Mouse (Mus musculus) limb, embryonic 15.5 days (tissue): ENCODE results near the gene Lrp2. TPM values are rescaled to one million over a fixed set of nuclear protein-coding genes. Genes with fewer than 3 reads are reported as not detected.

Experiments
- ATAC-seq: fragments of 200-750 bp; cut with Nextera tagmentation; 2 replicates; pipeline ENCODE4 v1.8.0; 2017; ENCODE audit warnings: low read depth, moderate TSS enrichment; ENCODE audit not compliant: insufficient number of reproducible peaks, low FRiP score, low TSS enrichment
- H3K27ac ChIP-seq: fragments of 300-500 bp; sonication (generic); 2 replicates; pipeline ENCODE4 v1.5.1; 2015; ENCODE audit warnings: moderate library complexity, mild to moderate bottlenecking, inconsistent platforms
- H3K27me3 ChIP-seq: fragments of 300-500 bp; sonication (generic); 2 replicates; pipeline ENCODE4 v1.6.1; 2015; ENCODE audit warnings: inconsistent platforms
- H3K36me3 ChIP-seq: fragments of 300-500 bp; sonication (generic); 2 replicates; pipeline ENCODE4 v1.6.1; 2015; ENCODE audit warnings: inconsistent platforms
- H3K4me1 ChIP-seq: fragments of 300-500 bp; sonication (generic); 2 replicates; pipeline ENCODE4 v1.6.1; 2015; ENCODE audit warnings: inconsistent platforms
- H3K4me2 ChIP-seq: fragments of 300-500 bp; sonication (generic); 2 replicates; pipeline ENCODE4 v1.6.1; 2015; ENCODE audit warnings: mild to moderate bottlenecking, inconsistent platforms
- H3K4me3 ChIP-seq: fragments of 300-500 bp; sonication (generic); 2 replicates; pipeline ENCODE4 v1.5.1; 2015; ENCODE audit warnings: mild to moderate bottlenecking, inconsistent platforms
- H3K9ac ChIP-seq: fragments of 300-500 bp; sonication (generic); 2 replicates; pipeline ENCODE4 v1.6.1; 2015; ENCODE audit warnings: inconsistent platforms
- H3K9me3 ChIP-seq: fragments of 300-500 bp; sonication (generic); 2 replicates; pipeline ENCODE4 v1.6.1; 2016; ENCODE audit warnings: inconsistent platforms
- WGBS: fragments of 180-500 bp; shearing (Covaris S2); methylation state at CpG from one replicate; pipeline ENCODE4 v1.1.7; 2015; 5-methylcytosine and 5-hydroxymethylcytosine counted together
- polyA plus RNA-seq: library from polyadenylated mRNA; unstranded; fragments of >200 nt; fragmentation: Nextera tagmentation; extraction: Ambion mirVana; gene quantifications from 2 replicates; pipeline ENCODE4 v1.2.1, GENCODE M21; 2015

Lrp2 gene
- polyA plus RNA-seq, 1 experiment from 2014 or later, result not detected

GRCm38 (mm10) chr2:69556686-69557085 is 29.2 kb downstream of the Lrp2 start:
- H3K4me1 ChIP-seq, result no peaks in the 10 kb centered on the region
- 32% methylated on average over 7 of the region's 7 CpGs for WGBS
- no peak for ATAC-seq
- no peak overlapping the region for H3K4me3 ChIP-seq
- H3K36me3 ChIP-seq, result no peaks in the 10 kb centered on the region
- H3K9ac ChIP-seq, result no peak overlapping the region
- no peak overlapping the region for H3K4me2 ChIP-seq
- no peaks in the 10 kb centered on the region for H3K9me3 ChIP-seq
- H3K27ac ChIP-seq, result no peak overlapping the region
- H3K27me3 ChIP-seq, result peaks cover 15% of the 10 kb centered on the region; the same call in 1 of the 2 replicates

DNA sequence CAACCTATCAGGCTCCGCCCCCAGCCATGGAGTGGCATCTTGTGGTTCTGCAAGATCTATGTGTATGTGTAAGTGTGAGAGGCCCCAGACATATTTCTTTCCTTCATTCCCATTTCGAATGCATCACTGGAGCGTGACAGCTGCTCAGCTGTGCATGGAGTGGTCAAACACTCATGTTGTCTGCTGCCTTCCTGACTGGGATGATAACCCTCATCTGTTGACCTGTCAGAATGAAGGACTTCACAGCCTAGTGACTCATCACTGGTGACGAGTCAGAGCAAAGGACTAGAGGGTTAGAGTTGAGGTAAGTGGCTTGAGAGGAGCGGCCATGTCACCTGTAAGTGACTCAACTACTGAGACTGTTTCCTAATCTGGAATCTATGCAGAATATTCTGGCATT is 34.2 kb downstream of the Lrp2 start:
- 76% methylated on average over 5 of the region's 5 CpGs for WGBS
- ATAC-seq, result no peak
- Histone ChIP-seq H3K9me3 (no peaks in the 10 kb centered on the region), H3K9ac (no peak overlapping the region), H3K36me3 (no peaks in the 10 kb centered on the region), H3K4me3 (no peak overlapping the region), H3K27me3 (no peaks in the 10 kb centered on the region), H3K4me2 (no peak overlapping the region), H3K4me1 (no peaks in the 10 kb centered on the region), H3K27ac (no peak overlapping the region)

- H3K9ac ChIP-seq, result no peak overlapping the region
- no peaks in the 10 kb centered on the region for H3K9me3 ChIP-seq
- WGBS, result 77% methylated on average over 11 of the region's 11 CpGs
- no peaks in the 10 kb centered on the region for H3K4me1 ChIP-seq
- no peak overlapping the region for H3K27ac ChIP-seq
- no peak for ATAC-seq
- H3K36me3 ChIP-seq, result no peaks in the 10 kb centered on the region
- H3K4me3 ChIP-seq, result no peak overlapping the region
- no peak overlapping the region for H3K4me2 ChIP-seq
- no peaks in the 10 kb centered on the region for H3K27me3 ChIP-seq
Observed at GRCm38 (mm10) chr2:69546823-69547222, 39.0 kb downstream of the Lrp2 start.

DNA sequence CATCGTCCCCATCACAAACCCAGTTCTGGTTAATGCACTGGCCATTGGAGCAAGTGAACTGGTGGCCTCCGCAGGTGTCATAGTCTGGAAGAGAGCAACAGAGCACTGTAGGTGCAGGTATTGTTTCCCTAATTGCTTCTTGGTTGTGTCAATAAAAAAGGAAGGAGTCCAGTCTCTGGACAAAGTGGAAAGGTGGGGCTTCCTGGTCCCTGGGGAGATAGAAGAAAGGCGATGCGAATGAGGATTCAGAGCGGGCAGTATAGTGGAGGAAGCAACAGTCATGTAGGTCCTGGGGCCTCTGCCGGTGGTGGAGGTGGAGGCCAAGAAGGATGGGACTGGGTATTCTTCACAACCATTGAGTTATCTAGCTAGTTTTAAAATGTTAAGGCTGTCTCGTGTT is 49.8 kb downstream of the Lrp2 start:
- Histone ChIP-seq H3K27me3 (no peaks in the 10 kb centered on the region), H3K4me2 (no peak overlapping the region), H3K36me3 (no peaks in the 10 kb centered on the region), H3K4me3 (no peak overlapping the region), H3K9me3 (no peaks in the 10 kb centered on the region), H3K4me1 (no peaks in the 10 kb centered on the region; the same call in 1 of the 2 replicates), H3K27ac (no peak overlapping the region), H3K9ac (no peak overlapping the region)
- WGBS, result 76% methylated on average over 7 of the region's 7 CpGs
- ATAC-seq, result no peak

DNA sequence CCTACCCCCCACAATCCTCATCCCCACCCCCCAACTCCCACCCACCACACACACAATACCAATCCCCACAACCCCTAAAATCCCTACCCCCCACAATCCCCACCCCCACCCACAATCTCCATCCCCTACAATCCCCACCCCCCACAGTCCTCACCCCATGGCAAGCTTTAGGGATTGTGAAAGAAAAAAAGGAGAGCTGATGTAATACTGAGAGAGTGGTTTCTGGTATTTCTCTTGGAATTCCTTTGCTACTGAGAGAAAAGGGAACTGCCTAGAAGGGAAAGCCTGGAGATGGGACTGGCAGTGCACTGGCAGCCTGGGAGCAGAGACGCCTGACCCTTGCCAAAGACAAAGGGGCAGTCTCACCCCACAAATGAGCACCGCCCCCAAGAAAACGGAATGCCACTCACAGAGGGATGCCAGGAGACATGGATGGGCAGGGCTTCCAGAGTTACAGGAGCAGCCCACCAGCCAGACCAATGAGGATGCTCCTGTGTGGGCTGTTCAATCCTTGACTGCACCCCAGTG is 54.3 kb downstream of the Lrp2 start:
- H3K4me3 ChIP-seq, result no peak overlapping the region
- no peaks in the 10 kb centered on the region; the same call in 1 of the 2 replicates for H3K4me1 ChIP-seq
- 41% methylated on average over 3 of the region's 3 CpGs for WGBS
- no peak overlapping the region for H3K9ac ChIP-seq
- H3K27ac ChIP-seq, result no peak overlapping the region
- no peaks in the 10 kb centered on the region for H3K36me3 ChIP-seq
- no peak overlapping the region for H3K4me2 ChIP-seq
- no peak for ATAC-seq
- H3K9me3 ChIP-seq, result no peaks in the 10 kb centered on the region
- no peaks in the 10 kb centered on the region for H3K27me3 ChIP-seq

DNA sequence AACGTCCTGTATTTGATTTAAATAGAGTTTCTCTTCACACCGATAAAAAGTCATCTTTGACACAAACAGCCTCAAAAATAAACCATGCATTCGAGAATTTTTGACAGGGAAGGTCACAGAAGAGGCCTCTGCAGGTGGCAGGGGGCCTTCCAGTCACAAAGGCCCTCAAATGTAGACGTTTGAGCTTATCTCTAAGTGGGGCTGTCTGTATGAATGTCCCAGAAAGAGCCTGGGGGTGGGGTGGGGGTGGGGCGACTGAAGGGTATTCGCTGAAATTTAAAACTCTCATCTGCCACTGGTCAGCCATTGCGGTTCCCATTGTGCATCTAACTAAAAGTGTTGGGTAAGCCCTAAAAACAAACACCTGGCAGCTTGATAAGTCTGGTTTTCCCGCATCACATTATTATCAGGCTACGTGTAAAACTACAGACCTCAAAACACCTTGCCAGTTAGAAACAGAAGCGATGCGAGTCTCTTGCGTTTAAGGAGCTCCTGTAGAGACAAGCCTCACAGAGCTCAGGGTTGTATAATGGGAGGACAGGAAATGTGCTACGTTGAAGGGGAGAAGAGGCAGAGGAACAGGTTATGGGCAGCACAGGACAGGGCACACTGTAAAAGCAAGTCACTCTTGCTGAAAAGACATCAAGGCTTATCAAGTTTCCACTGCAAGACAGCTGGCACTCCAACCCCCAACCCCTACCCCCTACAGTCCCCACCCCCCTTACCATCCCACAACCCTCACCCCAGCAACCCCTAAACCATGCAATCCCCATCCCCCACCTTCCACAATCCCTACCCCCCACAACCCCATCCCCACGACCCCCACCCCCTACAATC is 55.0 kb downstream of the Lrp2 start:
- H3K4me1 ChIP-seq, result no peaks in the 10 kb centered on the region; the same call in 1 of the 2 replicates
- H3K36me3 ChIP-seq, result no peaks in the 10 kb centered on the region
- no peak overlapping the region for H3K27ac ChIP-seq
- ATAC-seq, result no peak
- no peak overlapping the region for H3K9ac ChIP-seq
- no peaks in the 10 kb centered on the region for H3K27me3 ChIP-seq
- 19% methylated on average over 14 of the region's 14 CpGs for WGBS
- H3K4me2 ChIP-seq, result no peak overlapping the region
- H3K4me3 ChIP-seq, result no peak overlapping the region
- no peaks in the 10 kb centered on the region for H3K9me3 ChIP-seq

- Histone ChIP-seq H3K27ac (no peak overlapping the region), H3K27me3 (no peaks in the 10 kb centered on the region), H3K4me2 (no peak overlapping the region), H3K9ac (no peak overlapping the region), H3K4me3 (no peak overlapping the region), H3K9me3 (no peaks in the 10 kb centered on the region), H3K4me1 (no peaks in the 10 kb centered on the region; the same call in 1 of the 2 replicates), H3K36me3 (no peaks in the 10 kb centered on the region)
- no peak for ATAC-seq
- 67% methylated on average over 5 of the region's 5 CpGs for WGBS
Observed at GRCm38 (mm10) chr2:69530126-69530525, 55.7 kb downstream of the Lrp2 start.

GRCm38 (mm10) chr2:69520273-69520672 is 65.6 kb downstream of the Lrp2 start:
- no peaks in the 10 kb centered on the region for H3K36me3 ChIP-seq
- no peak overlapping the region for H3K9ac ChIP-seq
- no peaks in the 10 kb centered on the region for H3K4me1 ChIP-seq
- H3K27me3 ChIP-seq, result no peaks in the 10 kb centered on the region
- 88% methylated on average over 2 of the region's 2 CpGs for WGBS
- no peak for ATAC-seq
- H3K9me3 ChIP-seq, result no peaks in the 10 kb centered on the region
- no peak overlapping the region for H3K4me3 ChIP-seq
- H3K4me2 ChIP-seq, result no peak overlapping the region
- no peak overlapping the region for H3K27ac ChIP-seq

DNA sequence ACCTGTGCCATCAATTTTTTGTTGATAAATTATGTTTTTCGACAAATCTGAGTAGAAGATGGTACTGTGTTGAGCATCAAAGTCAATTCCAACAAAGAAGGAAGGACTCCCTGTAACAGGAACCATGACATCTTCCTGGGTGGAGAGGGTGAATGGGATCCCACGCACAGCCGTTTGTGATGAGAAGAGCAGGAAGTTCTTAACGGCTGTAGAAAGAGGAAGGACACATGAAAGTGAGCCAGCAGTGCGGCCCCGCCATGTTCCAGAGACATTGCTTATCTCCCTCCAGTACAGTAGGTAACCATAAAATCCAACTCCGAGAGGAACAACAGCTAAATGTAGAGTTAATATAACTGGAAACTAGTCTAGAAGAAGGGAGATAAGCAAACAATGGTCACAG is 67.6 kb downstream of the Lrp2 start:
- WGBS, result 79% methylated on average over 7 of the region's 7 CpGs
- H3K27me3 ChIP-seq, result no peaks in the 10 kb centered on the region
- no peak overlapping the region for H3K4me3 ChIP-seq
- H3K27ac ChIP-seq, result no peak overlapping the region
- no peaks in the 10 kb centered on the region for H3K36me3 ChIP-seq
- no peak overlapping the region for H3K4me2 ChIP-seq
- H3K4me1 ChIP-seq, result no peaks in the 10 kb centered on the region
- H3K9ac ChIP-seq, result no peak overlapping the region
- ATAC-seq, result no peak
- H3K9me3 ChIP-seq, result no peaks in the 10 kb centered on the region

- H3K27ac ChIP-seq, result no peak overlapping the region
- H3K27me3 ChIP-seq, result no peaks in the 10 kb centered on the region
- H3K36me3 ChIP-seq, result no peaks in the 10 kb centered on the region
- H3K9me3 ChIP-seq, result no peaks in the 10 kb centered on the region
- 79% methylated on average over 5 of the region's 5 CpGs for WGBS
- no peak overlapping the region for H3K4me2 ChIP-seq
- H3K9ac ChIP-seq, result no peak overlapping the region
- no peaks in the 10 kb centered on the region for H3K4me1 ChIP-seq
- H3K4me3 ChIP-seq, result no peak overlapping the region
- no peak for ATAC-seq
Observed at GRCm38 (mm10) chr2:69511766-69512165, 74.1 kb downstream of the Lrp2 start.

GRCm38 (mm10) chr2:69500357-69500756 is 85.5 kb downstream of the Lrp2 start:
- Histone ChIP-seq H3K4me3 (no peak overlapping the region), H3K27me3 (no peaks in the 10 kb centered on the region), H3K4me2 (no peak overlapping the region), H3K4me1 (no peaks in the 10 kb centered on the region), H3K9me3 (no peaks in the 10 kb centered on the region), H3K27ac (no peak overlapping the region), H3K9ac (no peak overlapping the region), H3K36me3 (no peaks in the 10 kb centered on the region)
- WGBS, result 68% methylated on average over 9 of the region's 9 CpGs
- ATAC-seq, result no peak

GRCm38 (mm10) chr2:69493130-69493529 is 92.7 kb downstream of the Lrp2 start:
- 86% methylated on average over 4 of the region's 4 CpGs for WGBS
- H3K27ac ChIP-seq, result no peak overlapping the region
- H3K4me2 ChIP-seq, result no peak overlapping the region
- no peak overlapping the region for H3K4me3 ChIP-seq
- ATAC-seq, result no peak
- no peaks in the 10 kb centered on the region for H3K36me3 ChIP-seq
- H3K27me3 ChIP-seq, result no peaks in the 10 kb centered on the region
- H3K4me1 ChIP-seq, result no peaks in the 10 kb centered on the region
- H3K9me3 ChIP-seq, result no peaks in the 10 kb centered on the region
- H3K9ac ChIP-seq, result no peak overlapping the region
